Mouse (Mus musculus) neural tube, embryonic 11.5 days (tissue): Measurements from ENCODE around the gene Prn. TPM values are rescaled to one million over a fixed set of nuclear protein-coding genes. Genes with fewer than 3 reads are reported as not detected.

Experiments used
- ATAC-seq: fragments of 200-750 bp; cut with Nextera tagmentation; 2 replicates; pipeline ENCODE4 v1.8.0; 2017; ENCODE audit warnings: moderate number of reproducible peaks, mild to moderate bottlenecking, moderate TSS enrichment, moderate library complexity; ENCODE audit not compliant: insufficient read depth, low FRiP score, low TSS enrichment
- DNase-seq: peaks from one replicate; pipeline ENCODE4 v3.0.0-alpha.2; 2015; ENCODE audit warnings: low spot score
- H3K27ac ChIP-seq: fragments of 300-500 bp; sonication (generic); 2 replicates; pipeline ENCODE4 v1.5.1; 2014; ENCODE audit warnings: low read depth, mild to moderate bottlenecking, low read length
- H3K27me3 ChIP-seq: fragments of 300-500 bp; sonication (generic); 2 replicates; pipeline ENCODE4 v1.6.1; 2014; ENCODE audit warnings: mild to moderate bottlenecking, low read length, mixed read lengths; ENCODE audit not compliant: control insufficient read depth, insufficient read depth
- H3K36me3 ChIP-seq: fragments of 300-500 bp; sonication (generic); 2 replicates; pipeline ENCODE4 v1.6.1; 2014; ENCODE audit warnings: mild to moderate bottlenecking, low read length, moderate library complexity, mixed read lengths; ENCODE audit not compliant: control insufficient read depth, insufficient read depth
- H3K4me1 ChIP-seq: fragments of 300-500 bp; sonication (generic); 2 replicates; pipeline ENCODE4 v1.6.1; 2014; ENCODE audit warnings: low read length, mixed read lengths; ENCODE audit not compliant: control insufficient read depth, insufficient read depth
- H3K4me2 ChIP-seq: fragments of 300-500 bp; sonication (generic); 2 replicates; pipeline ENCODE4 v1.6.1; 2014; ENCODE audit warnings: low read depth, mild to moderate bottlenecking, moderate library complexity
- H3K4me3 ChIP-seq: fragments of 300-500 bp; sonication (generic); 2 replicates; pipeline ENCODE4 v1.5.1; 2014; ENCODE audit warnings: low read depth, low read length
- H3K9ac ChIP-seq: fragments of 300-500 bp; sonication (generic); 2 replicates; pipeline ENCODE4 v1.6.1; 2014; ENCODE audit warnings: mild to moderate bottlenecking, low read length
- H3K9me3 ChIP-seq: fragments of 300-500 bp; sonication (generic); 2 replicates; pipeline ENCODE4 v1.6.1; 2016; ENCODE audit warnings: low read length; ENCODE audit not compliant: control insufficient read depth
- WGBS: fragments of 180-500 bp; shearing (Covaris S2); extraction: QIAGEN DNeasy Blood & Tissue Kit; methylation state at CpG from one replicate; pipeline ENCODE4 v1.1.7; 2014; 5-methylcytosine and 5-hydroxymethylcytosine counted together
- polyA plus RNA-seq: library from polyadenylated mRNA; unstranded; fragments of >200 nt; fragmentation: Nextera tagmentation; extraction: Ambion mirVana; gene quantifications from 2 replicates; pipeline ENCODE4 v1.2.1, GENCODE M21; 2014

Gene Prn
- polyA plus RNA-seq, 1 experiment from 2014 or later = not detected

- 15% methylated on average over 4 of the region's 4 CpGs for WGBS
- H3K27ac ChIP-seq = no peak overlapping the region
- H3K4me3 ChIP-seq = peak overlapping the region; percentile 72; the same call in 1 of the 2 replicates
- no peaks in the 10 kb centered on the region for H3K4me1 ChIP-seq
- ATAC-seq = no peak
- no peak overlapping the region for H3K9ac ChIP-seq
- no peak for DNase-seq
- peak overlapping the region; percentile 76 for H3K4me2 ChIP-seq
- no peaks in the 10 kb centered on the region for H3K27me3 ChIP-seq
- H3K36me3 ChIP-seq = no peaks in the 10 kb centered on the region
- H3K9me3 ChIP-seq = no peaks in the 10 kb centered on the region
These were observed 1.6 kb downstream of the Prn start for GRCm38 (mm10) chr2:131911341-131911740.

DNA sequence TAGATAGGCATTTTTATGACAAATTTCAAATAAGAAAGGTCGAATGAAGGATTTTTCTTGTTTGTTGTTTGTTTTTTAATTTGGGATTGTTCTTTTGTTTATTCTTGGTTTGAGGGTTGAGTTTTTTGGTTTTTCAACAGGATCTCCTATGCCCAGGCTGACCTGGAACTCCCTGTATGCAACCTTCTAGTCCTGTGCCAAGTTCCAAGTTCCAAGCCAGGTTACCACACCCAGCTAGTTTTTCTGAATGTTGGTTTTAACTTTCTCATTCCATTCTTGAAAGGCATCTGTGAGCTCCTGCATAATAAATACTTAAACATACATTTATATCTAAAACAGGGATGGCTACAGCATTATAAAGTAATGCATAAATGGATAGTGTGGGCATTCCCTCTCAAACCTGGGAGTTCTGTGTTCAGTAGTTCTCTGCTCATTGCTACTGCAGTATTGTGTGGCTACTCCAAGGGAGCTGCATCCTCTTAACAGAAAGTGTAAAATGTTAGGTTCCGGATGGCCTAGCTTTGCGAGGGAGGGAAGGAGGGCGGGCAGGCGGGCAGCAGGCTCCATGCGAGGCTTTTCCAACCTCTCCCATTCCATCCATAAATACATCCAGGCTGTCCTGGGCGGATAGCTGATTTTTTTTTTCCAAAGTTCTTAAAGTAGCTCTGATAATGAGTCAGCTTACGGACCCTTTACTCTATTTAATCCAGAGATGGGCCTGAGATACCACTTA is 2.9 kb downstream of the Prn start:
- no peaks in the 10 kb centered on the region for H3K4me1 ChIP-seq
- H3K9me3 ChIP-seq = no peaks in the 10 kb centered on the region
- H3K9ac ChIP-seq = no peak overlapping the region
- DNase-seq (no peak), ATAC-seq (no peak)
- no peak overlapping the region for H3K27ac ChIP-seq
- no peak overlapping the region for H3K4me2 ChIP-seq
- no peak overlapping the region for H3K4me3 ChIP-seq
- no peaks in the 10 kb centered on the region for H3K27me3 ChIP-seq
- 0 out of 2 replicates have a peak, but pooled peaks cover 2% of the 10 kb centered on the region for H3K36me3 ChIP-seq
- 81% methylated on average over 8 of the region's 8 CpGs for WGBS

GRCm38 (mm10) chr2:131932275-131932902 is 22.6 kb downstream of the Prn start:
- Histone ChIP-seq H3K27ac (no peak overlapping the region), H3K36me3 (no peaks in the 10 kb centered on the region; the same call in 1 of the 2 replicates), H3K4me3 (no peak overlapping the region), H3K4me2 (no peak overlapping the region), H3K9me3 (no peaks in the 10 kb centered on the region), H3K4me1 (no peaks in the 10 kb centered on the region), H3K9ac (no peak overlapping the region), H3K27me3 (no peaks in the 10 kb centered on the region)
- no peak for DNase-seq
- 81% methylated on average over 7 of the region's 7 CpGs for WGBS
- no peak for ATAC-seq

DNA sequence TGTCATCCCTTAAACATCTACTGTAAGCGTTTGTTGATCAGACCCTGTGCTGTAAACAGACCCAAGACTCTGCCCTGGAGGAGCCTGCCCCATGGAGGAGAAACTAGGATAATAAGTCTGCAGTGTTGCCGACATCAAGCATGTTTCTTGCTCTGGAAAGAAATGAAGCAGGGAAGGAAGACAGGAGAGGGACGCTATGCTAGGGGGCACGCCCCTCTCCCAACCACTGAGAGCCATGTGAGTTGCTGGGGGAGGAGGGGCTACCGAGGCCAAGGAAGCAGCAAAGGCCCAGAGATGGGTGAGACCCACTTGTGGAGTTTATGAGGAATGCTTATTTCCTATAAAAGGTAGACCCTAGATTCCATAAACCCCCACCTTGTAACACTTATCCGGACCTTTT is 23.3 kb downstream of the Prn start:
- H3K36me3 ChIP-seq = no peaks in the 10 kb centered on the region; the same call in 1 of the 2 replicates
- H3K4me1 ChIP-seq = no peaks in the 10 kb centered on the region
- no peaks in the 10 kb centered on the region for H3K27me3 ChIP-seq
- no peak overlapping the region for H3K9ac ChIP-seq
- WGBS = 52% methylated on average over 6 of the region's 6 CpGs
- DNase-seq = no peak
- no peak overlapping the region for H3K4me3 ChIP-seq
- H3K4me2 ChIP-seq = no peak overlapping the region
- no peak for ATAC-seq
- H3K9me3 ChIP-seq = no peaks in the 10 kb centered on the region
- H3K27ac ChIP-seq = no peak overlapping the region

GRCm38 (mm10) chr2:131933598-131933997 is 23.8 kb downstream of the Prn start:
- no peak overlapping the region for H3K4me3 ChIP-seq
- H3K27ac ChIP-seq = no peak overlapping the region
- H3K9ac ChIP-seq = no peak overlapping the region
- 76% methylated on average over 3 of the region's 3 CpGs for WGBS
- H3K9me3 ChIP-seq = no peaks in the 10 kb centered on the region
- ATAC-seq (no peak), DNase-seq (no peak)
- no peaks in the 10 kb centered on the region for H3K27me3 ChIP-seq
- H3K4me1 ChIP-seq = no peaks in the 10 kb centered on the region
- H3K4me2 ChIP-seq = no peak overlapping the region
- H3K36me3 ChIP-seq = no peaks in the 10 kb centered on the region; the same call in 1 of the 2 replicates

- H3K27ac ChIP-seq = no peak overlapping the region
- no peaks in the 10 kb centered on the region for H3K9me3 ChIP-seq
- H3K36me3 ChIP-seq = no peaks in the 10 kb centered on the region; the same call in 1 of the 2 replicates
- H3K9ac ChIP-seq = no peak overlapping the region
- H3K4me1 ChIP-seq = no peaks in the 10 kb centered on the region
- no peak for DNase-seq
- WGBS = 87% methylated on average over 2 of the region's 2 CpGs
- no peak overlapping the region for H3K4me2 ChIP-seq
- H3K4me3 ChIP-seq = no peak overlapping the region
- no peaks in the 10 kb centered on the region for H3K27me3 ChIP-seq
- no peak for ATAC-seq
These were observed 24.5 kb downstream of the Prn start for GRCm38 (mm10) chr2:131934243-131934642.

DNA sequence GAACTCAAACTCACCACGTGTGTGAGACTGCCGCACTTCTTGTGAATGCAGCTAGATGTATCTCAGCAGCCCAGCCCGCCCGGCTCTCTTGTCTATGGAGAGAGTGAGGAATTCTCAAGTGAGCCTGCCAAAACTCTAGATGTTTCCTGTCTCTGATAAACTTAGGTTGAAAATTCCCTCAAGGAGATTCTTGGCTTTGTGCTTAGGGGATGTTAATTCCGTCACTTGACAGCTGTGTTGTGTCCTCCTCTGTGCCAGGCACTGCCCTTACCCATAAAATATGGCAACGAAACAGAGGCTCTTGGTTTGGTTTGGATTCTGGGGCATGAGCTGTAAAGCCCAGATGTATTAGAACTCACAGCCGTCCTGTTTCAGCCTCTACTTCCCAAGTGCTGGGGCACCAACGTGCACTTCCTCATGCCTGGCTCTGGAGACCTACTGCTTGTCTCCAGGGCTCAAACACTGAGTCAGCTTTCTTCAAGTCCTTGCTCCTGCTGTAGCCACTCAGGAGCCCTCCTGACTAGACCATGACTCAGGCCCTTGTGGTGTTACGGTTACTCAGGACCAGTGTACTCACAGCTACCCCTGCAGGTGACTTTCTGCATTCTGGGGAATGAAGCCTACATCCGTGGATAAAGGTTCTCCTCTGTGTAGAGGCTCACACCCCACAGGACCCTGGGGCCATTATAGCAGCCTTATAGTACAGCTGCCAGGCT is 25.8 kb downstream of the Prn start:
- Histone ChIP-seq H3K27me3 (no peaks in the 10 kb centered on the region), H3K4me1 (no peaks in the 10 kb centered on the region), H3K9me3 (no peaks in the 10 kb centered on the region), H3K27ac (no peak overlapping the region), H3K9ac (no peak overlapping the region), H3K36me3 (no peaks in the 10 kb centered on the region; the same call in 1 of the 2 replicates), H3K4me2 (no peak overlapping the region), H3K4me3 (no peak overlapping the region)
- WGBS = 89% methylated on average over 10 of the region's 10 CpGs
- no peak for DNase-seq
- no peak for ATAC-seq

DNA sequence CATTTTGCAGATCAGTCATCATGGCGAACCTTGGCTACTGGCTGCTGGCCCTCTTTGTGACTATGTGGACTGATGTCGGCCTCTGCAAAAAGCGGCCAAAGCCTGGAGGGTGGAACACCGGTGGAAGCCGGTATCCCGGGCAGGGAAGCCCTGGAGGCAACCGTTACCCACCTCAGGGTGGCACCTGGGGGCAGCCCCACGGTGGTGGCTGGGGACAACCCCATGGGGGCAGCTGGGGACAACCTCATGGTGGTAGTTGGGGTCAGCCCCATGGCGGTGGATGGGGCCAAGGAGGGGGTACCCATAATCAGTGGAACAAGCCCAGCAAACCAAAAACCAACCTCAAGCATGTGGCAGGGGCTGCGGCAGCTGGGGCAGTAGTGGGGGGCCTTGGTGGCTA is 26.7 kb downstream of the Prn start:
- H3K27ac ChIP-seq = no peak overlapping the region
- no peaks in the 10 kb centered on the region; the same call in 1 of the 2 replicates for H3K36me3 ChIP-seq
- 96% methylated on average over 10 of the region's 10 CpGs for WGBS
- DNase-seq (no peak), ATAC-seq (no peak)
- H3K4me2 ChIP-seq = no peak overlapping the region
- no peaks in the 10 kb centered on the region for H3K9me3 ChIP-seq
- no peak overlapping the region for H3K4me3 ChIP-seq
- no peaks in the 10 kb centered on the region for H3K4me1 ChIP-seq
- no peaks in the 10 kb centered on the region for H3K27me3 ChIP-seq
- H3K9ac ChIP-seq = no peak overlapping the region
